Mouse (Mus musculus): ENCODE measurements at regions not wholly inside any gene's neighbourhood (a gene's known extent, or its start where the extent isn't known, plus 50 kb on each side); places are given as distances from the start of the nearest gene placed in this dataset.

DNA sequence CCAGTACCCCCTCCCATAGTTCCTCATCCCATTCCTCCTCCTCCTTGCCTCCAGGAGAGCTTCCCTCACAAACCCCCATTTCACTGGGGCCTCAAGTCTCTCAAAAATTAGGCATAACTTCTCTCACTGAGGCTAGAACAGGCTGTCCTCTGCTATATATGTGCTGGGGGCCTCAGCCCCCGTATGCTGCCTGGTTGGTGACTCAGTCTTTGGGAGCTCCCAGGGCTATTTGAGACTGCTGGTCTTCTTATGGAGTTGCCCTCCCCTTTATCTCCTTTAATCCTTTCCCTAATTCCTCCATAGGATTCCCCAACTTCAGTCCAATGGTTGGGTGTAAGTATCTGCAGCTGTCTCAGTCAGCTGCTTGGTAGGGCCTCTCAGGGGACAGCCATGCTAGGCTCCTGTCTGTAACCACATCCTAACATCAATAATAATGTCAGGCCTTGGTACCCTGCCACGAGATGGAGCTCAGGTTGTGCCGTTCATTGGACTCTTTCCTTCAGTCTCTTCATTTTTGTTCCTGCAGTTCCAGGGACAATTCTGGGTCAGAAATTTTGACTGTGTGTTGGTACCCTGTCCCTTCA is 1126.1 kb upstream of the Lrrc6 start:
- TF ChIP-seq CTCF (IDR thresholded peaks at IDR 0.05; ENCODE audit: borderline replicate concordance, insufficient read depth, low read depth, low read length) (no peak), POLR2A (IDR thresholded peaks at IDR 0.05; ENCODE audit: borderline replicate concordance, insufficient read depth, low read length) (no peak)
